Mouse (Mus musculus) heart, adult 18-20 months (tissue): Measurements from ENCODE around the gene Podxl. TPM values are rescaled to one million over a fixed set of nuclear protein-coding genes. Genes with fewer than 3 reads are reported as not detected.

Source experiments
- DNase-seq, 2 experiments: peaks; one replicate each; pipeline ENCODE4 v3.0.0; 2021 to 2022; ENCODE audit warnings: mixed read lengths in 1 of 2
- total RNA-seq, 2 experiments: library from RNA; stranded (reverse); gene quantifications; 2 replicates each; pipeline ENCODE4 v1.2.3; 2021

The Podxl gene
- total RNA-seq, 2 experiments from 2014 or later = 54.1 to 56.9 TPM

DNA sequence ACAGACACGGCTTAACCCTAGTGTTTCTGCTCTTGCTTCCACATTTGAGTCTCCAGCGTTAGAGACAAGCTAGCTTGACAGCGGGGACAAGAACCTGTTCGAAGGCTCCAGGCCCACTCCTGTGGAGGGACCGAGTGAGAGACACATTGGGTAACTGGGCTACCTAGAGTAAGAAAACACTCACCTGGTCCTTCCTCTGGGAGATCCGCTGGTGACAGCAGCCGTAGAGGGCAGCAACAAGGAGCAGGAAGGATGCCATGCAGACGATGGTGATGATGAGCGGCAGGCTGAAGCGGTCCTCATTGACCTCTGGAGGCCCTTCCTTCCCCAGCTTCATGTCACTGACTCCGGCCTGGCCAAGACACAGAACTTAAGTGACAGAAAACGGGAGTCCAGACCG lies 39.7 kb downstream of the Podxl start:
- peak in 1 of 2 experiments; percentile 9 for DNase-seq

GRCm38 (mm10) chr6:31523657-31524056 lies 40.1 kb downstream of the Podxl start:
- DNase-seq = no peak

DNA sequence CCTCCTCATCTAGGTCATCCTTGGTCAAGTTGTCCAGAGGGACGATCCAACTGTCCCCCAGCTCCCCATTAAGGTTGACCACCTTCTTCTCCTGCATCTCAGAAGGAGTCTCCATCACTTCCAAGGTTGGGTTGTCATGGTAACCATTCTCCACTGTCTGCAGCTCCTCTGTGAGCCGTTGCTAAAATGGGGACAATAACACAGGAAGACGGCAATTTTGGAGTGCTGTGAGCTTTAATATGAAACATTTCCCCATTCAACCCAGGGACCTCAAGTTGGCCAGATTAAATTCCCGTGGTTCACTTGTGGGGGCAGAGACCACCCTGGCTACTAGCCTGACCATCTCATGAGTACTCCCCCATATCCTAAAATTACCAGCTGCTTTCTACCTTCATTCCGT lies 40.7 kb downstream of the Podxl start:
- DNase-seq = peak in 1 of 2 experiments; percentile 3

GRCm38 (mm10) chr6:31522478-31522877 lies 41.3 kb downstream of the Podxl start:
- DNase-seq = no peak

- DNase-seq = no peak
Observed at GRCm38 (mm10) chr6:31521491-31522355, 42.1 kb downstream of the Podxl start.

DNA sequence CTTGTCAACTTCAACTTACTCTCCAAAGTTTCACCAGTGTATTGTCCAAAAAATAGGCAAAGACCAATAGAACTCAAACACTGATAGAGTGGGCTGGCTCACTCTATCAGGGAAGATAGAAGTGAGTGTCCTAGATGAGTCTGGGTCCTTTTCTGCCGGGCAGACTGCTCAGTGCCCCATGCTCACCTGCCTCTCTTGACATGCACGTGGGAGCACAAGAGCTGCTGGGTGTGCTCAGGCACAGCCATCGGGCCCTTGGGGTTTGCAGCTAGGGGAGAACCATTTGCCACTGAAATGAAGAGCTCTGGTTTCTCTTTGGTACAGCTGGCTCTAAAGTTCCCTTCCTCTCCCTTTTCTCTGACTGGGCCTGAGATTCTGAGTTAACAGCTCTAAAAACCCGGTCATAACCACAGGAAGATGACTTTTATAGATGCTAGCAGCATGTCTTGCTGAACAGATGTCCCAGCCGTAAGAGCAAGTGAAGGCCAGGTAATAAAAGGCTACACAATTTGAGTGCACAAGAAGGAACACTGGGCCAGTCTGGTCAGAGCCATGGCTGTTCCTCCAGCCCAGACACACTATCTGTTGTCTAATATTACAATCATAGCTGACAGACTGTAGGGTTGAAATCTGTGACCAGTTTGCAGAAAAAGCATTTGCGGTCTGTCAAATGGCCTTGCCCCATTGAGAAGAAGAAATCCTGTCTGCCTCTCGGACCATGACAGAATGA lies 43.1 kb downstream of the Podxl start:
- DNase-seq = no peak

GRCm38 (mm10) chr6:31519001-31519471 lies 44.7 kb downstream of the Podxl start:
- DNase-seq = no peak

- peak; percentile 53 to 69 for DNase-seq
Observed at GRCm38 (mm10) chr6:31518338-31518698, 45.5 kb downstream of the Podxl start.

- no peak for DNase-seq
Observed at GRCm38 (mm10) chr6:31517681-31518337, 46.0 kb downstream of the Podxl start.

DNA sequence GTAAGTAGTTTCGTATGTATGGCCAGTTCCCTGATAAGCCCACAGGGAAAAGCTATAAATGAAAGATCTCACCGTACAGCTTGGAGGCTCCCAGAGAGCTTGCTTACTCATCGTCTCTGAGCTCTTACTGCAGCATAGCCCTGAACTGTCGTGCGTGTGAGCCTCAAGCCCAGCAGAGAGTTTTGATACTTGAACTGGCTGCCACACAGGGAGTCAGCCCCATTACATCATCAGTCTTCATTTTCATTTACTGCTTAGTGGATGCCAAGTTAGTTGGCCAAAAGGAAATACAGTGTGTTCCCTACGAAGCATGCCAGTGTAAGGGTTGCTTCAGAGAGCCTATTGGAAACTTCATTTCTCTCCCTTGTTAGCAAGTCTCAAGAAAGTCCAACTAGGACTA lies 50.1 kb downstream of the Podxl start:
- DNase-seq = peak in 1 of 2 experiments; percentile 35

- peak in 1 of 2 experiments; percentile 49 for DNase-seq
Observed at GRCm38 (mm10) chr6:31502614-31503013, 61.2 kb downstream of the Podxl start.

- no peak for DNase-seq
Observed at GRCm38 (mm10) chr6:31500691-31501090, 63.1 kb downstream of the Podxl start.

DNA sequence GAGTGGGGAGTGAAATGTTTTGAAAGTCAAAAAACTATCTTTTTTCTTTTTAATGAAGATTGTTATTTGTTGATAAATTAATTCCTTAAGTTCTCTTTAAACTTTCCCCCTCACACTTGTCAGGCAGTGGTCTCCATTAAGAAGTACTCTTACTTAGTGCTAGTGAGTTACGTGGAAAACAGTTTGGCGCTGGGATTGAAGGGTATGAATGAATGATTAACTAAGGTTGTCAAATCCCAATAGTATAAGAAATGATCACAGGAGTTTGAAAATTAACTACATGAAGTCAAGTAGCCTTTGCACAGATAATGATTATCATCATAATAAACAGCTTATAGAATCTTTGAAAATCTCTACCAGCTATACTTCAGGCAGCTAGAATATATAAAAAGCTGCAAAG lies 63.5 kb downstream of the Podxl start:
- DNase-seq = no peak

DNA sequence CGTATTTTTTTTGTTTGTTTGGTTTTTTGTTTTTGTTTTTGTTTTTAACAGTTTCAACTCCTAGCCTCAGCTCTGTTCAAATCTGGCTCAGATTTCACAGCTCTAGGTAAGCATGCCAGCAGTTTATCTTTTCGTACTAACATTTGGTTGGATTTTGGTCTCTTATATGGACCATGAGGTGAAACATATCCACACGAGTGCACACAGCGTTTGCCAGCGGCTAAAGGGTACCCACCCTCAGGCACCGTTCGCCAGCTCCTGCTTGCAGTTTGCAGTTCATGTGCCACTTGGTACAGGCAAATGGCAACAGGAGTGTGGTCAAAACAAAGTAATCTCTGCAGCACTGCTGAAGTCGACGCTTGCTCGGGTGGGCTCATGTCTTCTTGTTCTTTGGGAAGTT lies 63.9 kb downstream of the Podxl start:
- no peak for DNase-seq

DNA sequence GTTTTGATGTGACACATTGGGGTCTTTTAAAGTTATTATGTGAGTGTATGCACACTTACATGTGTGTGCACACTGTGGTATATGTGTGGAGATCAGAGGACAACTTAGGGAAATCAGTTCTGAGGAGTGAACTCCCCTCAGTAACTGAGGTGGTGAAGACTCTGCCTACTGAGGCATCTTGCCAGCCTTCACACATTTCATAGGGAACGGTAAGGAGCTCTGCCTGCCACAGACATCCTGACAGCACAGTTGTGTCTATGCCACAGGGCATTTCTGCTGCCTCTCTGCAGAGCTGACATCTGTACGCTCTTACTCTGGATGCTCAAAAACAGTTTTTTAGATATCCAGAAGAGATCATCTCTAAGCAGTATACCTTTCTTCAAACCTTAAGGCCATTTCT lies 67.6 kb downstream of the Podxl start:
- no peak for DNase-seq

- no peak for DNase-seq
Observed at GRCm38 (mm10) chr6:31495122-31495731, 68.6 kb downstream of the Podxl start.

DNA sequence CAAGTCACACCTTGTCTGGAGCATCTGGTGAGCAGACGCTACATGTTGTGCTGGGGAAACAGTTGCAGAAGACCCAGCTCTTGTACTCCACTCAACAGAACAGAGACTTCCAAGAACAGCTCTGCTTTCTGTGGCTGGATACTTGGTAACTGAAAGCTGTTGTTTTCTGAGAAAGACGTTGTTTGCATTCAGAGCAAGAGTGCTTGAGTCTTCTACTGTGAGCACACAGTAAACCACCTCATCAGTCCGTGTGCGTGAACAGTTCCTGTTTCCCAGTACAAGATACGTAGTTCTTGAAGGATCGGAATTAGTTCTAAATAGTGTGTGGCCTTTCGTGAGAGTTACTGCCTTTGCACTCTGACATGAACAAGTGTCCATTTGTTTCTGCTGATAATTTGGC lies 73.8 kb downstream of the Podxl start:
- no peak for DNase-seq

DNA sequence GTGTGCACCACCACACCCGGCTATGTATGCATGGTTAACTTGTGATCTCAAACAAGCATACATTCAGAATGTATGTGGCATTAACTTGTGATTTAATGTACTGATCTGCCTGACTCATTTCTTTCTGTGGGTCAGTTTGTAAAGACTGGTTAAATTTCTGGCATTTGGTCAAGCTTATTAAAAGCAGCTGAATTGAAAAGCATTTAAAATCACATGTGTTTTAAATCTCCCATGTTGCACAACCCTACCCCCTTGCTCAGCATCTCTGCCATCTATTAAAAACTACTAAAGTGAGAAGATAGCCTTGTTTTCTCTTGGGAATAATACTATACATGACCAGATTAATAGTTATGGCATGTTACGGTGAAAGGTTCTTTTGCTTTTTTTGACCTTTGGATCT lies 77.2 kb downstream of the Podxl start:
- no peak for DNase-seq

DNA sequence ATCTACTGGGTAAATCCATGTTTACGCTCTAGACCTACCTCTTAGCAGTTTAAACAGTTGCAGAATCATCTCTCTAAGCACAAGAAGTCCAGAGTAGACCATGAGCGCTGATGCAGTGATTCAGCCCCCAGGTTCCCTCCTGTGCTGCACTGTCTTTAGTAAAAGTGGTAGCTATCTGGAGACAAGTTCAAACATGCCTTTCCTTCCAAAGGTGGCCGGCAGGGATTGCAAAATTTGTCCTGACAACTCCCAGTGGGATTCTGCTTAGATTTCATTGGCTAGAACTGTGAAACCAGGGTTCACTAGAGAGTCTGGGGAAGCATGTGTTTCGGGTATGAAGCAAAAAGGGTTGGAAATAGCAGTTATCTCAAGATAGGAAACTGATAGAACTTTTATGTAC lies 83.8 kb downstream of the Podxl start:
- peak in 1 of 2 experiments; percentile 9 for DNase-seq

GRCm38 (mm10) chr6:31478221-31478620 lies 85.6 kb downstream of the Podxl start:
- no peak for DNase-seq
